Mouse (Mus musculus): ENCODE results near the gene Cdh4. TPM values are rescaled to one million over a fixed set of nuclear protein-coding genes. Genes with fewer than 3 reads are reported as not detected.

Gene Cdh4
- polyA plus RNA-seq, 1 experiment from 2014 or later = 1.1 TPM

DNA sequence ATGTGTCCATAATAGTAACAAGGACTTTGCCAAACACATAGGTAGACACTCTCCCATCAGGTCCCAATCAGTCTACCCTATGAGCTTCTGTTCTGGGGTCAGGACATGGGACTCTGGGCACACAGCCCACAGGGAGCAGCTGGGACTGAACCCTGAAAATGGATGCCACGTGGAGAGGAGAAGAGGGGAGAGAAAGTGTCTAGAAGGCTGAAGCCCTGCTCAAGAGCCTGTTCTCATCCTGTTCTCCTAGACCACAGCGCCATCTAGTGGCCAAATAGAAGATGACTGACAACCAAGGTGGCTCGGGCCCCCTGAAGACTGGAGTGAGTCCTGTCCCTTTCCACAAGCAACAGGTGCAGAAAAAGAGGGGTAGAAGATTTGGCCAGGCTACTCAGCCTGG lies 432.9 kb downstream of the Cdh4 start:
- H3K9me3 ChIP-seq (ENCODE audit: control insufficient read depth, low read length) = no peaks in the 10 kb centered on the region
- no peaks in the 10 kb centered on the region for H3K4me1 ChIP-seq (ENCODE audit: control insufficient read depth in 2 of 2, insufficient read depth in 2 of 2, low read length in 2 of 2)
- H3K27me3 ChIP-seq (ENCODE audit: control insufficient read depth, insufficient read depth, low read length) = no peaks in the 10 kb centered on the region
- H3K27ac ChIP-seq (replicated peaks in 1 of 2; ENCODE audit: control insufficient read depth in 1 of 2, insufficient read depth in 1 of 2, low read depth in 2 of 2, low read length in 2 of 2) = no peak overlapping the region
- 6% methylated on average over 3 of the region's 3 CpGs for WGBS
- H3K4me3 ChIP-seq (ENCODE audit: control insufficient read depth in 1 of 2, insufficient read depth in 1 of 2, low read depth in 1 of 2, low read length in 2 of 2) = no peak overlapping the region
- no peak; the same call in 1 of the 2 replicates for ATAC-seq (ENCODE audit: insufficient number of reproducible peaks, insufficient read depth, low FRiP score, low read depth)
- H3K9ac ChIP-seq (ENCODE audit: low read length) = no peak overlapping the region
- no peaks in the 10 kb centered on the region for H3K36me3 ChIP-seq (ENCODE audit: control insufficient read depth, insufficient read depth, low read length)
- no peak overlapping the region for H3K4me2 ChIP-seq (ENCODE audit: low read length)

DNA sequence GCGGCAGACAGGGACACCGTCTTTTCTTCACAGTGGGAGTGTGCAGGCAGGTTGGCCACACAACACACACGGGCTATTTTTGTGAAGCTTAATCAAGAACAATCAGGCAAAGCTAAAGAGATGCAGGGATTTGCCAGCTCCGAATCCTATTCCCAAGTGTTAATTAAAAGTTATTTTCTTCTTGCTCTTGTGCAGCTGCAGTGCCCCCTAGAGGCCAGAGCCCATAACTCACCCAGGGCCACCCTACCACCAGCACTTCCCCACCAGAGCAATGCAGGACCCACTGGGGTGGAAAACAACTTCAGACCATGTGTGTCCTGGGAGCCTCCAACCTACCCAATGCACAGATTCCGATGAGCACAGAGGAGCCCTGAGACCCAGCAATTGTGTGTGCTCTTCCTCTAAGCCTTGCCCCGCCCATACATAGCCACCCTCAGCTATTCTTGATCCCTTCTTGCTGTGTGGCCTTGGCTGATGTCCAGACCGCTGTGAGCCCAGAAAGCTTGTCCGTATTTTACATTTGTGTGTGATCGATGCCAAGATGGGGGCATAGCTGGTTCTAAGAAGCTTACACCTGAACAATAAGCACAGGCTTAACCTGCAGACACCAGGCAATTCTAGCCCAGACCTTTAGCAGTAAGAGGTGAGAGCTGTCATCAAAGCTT lies 435.5 kb downstream of the Cdh4 start:
- H3K27ac ChIP-seq (replicated peaks in 1 of 2; ENCODE audit: control insufficient read depth in 1 of 2, insufficient read depth in 1 of 2, low read depth in 2 of 2, low read length in 2 of 2) = no peak overlapping the region
- no peaks in the 10 kb centered on the region for H3K36me3 ChIP-seq (ENCODE audit: control insufficient read depth, insufficient read depth, low read length)
- H3K9ac ChIP-seq (ENCODE audit: low read length) = no peak overlapping the region
- 65% methylated on average over 9 of the region's 9 CpGs for WGBS
- no peak overlapping the region for H3K4me2 ChIP-seq (ENCODE audit: low read length)
- H3K27me3 ChIP-seq (ENCODE audit: control insufficient read depth, insufficient read depth, low read length) = no peaks in the 10 kb centered on the region
- no peaks in the 10 kb centered on the region for H3K9me3 ChIP-seq (ENCODE audit: control insufficient read depth, low read length)
- no peaks in the 10 kb centered on the region for H3K4me1 ChIP-seq (ENCODE audit: control insufficient read depth in 2 of 2, insufficient read depth in 2 of 2, low read length in 2 of 2)
- H3K4me3 ChIP-seq (ENCODE audit: control insufficient read depth in 1 of 2, insufficient read depth in 1 of 2, low read depth in 1 of 2, low read length in 2 of 2) = no peak overlapping the region
- ATAC-seq (ENCODE audit: insufficient number of reproducible peaks, insufficient read depth, low FRiP score, low read depth) = no peak

GRCm38 (mm10) chr2:179884561-179884960 lies 442.3 kb downstream of the Cdh4 start:
- Histone ChIP-seq H3K27ac (replicated peaks in 1 of 2; ENCODE audit: control insufficient read depth in 1 of 2, insufficient read depth in 1 of 2, low read depth in 2 of 2, low read length in 2 of 2) (no peak overlapping the region), H3K9me3 (ENCODE audit: control insufficient read depth, low read length) (no peaks in the 10 kb centered on the region), H3K36me3 (ENCODE audit: control insufficient read depth, insufficient read depth, low read length) (no peaks in the 10 kb centered on the region), H3K4me3 (ENCODE audit: control insufficient read depth in 1 of 2, insufficient read depth in 1 of 2, low read depth in 1 of 2, low read length in 2 of 2) (no peak overlapping the region), H3K4me1 (ENCODE audit: control insufficient read depth in 2 of 2, insufficient read depth in 2 of 2, low read length in 2 of 2) (no peaks in the 10 kb centered on the region), H3K4me2 (ENCODE audit: low read length) (no peak overlapping the region), H3K9ac (ENCODE audit: low read length) (no peak overlapping the region), H3K27me3 (ENCODE audit: control insufficient read depth, insufficient read depth, low read length) (no peaks in the 10 kb centered on the region)
- ATAC-seq (ENCODE audit: insufficient number of reproducible peaks, insufficient read depth, low FRiP score, low read depth) = no peak
- 21% methylated on average over 7 of the region's 7 CpGs for WGBS

GRCm38 (mm10) chr2:179891048-179891447 lies 448.8 kb downstream of the Cdh4 start:
- no peaks in the 10 kb centered on the region for H3K4me1 ChIP-seq (ENCODE audit: control insufficient read depth in 2 of 2, insufficient read depth in 2 of 2, low read length in 2 of 2)
- no peak for ATAC-seq (ENCODE audit: insufficient number of reproducible peaks, insufficient read depth, low FRiP score, low read depth)
- no peak overlapping the region for H3K4me2 ChIP-seq (ENCODE audit: low read length)
- no peaks in the 10 kb centered on the region for H3K27me3 ChIP-seq (ENCODE audit: control insufficient read depth, insufficient read depth, low read length)
- H3K9me3 ChIP-seq (ENCODE audit: control insufficient read depth, low read length) = no peaks in the 10 kb centered on the region
- WGBS = 69% methylated on average over 3 of the region's 3 CpGs
- no peak overlapping the region for H3K4me3 ChIP-seq (ENCODE audit: control insufficient read depth in 1 of 2, insufficient read depth in 1 of 2, low read depth in 1 of 2, low read length in 2 of 2)
- no peak overlapping the region for H3K27ac ChIP-seq (replicated peaks in 1 of 2; ENCODE audit: control insufficient read depth in 1 of 2, insufficient read depth in 1 of 2, low read depth in 2 of 2, low read length in 2 of 2)
- H3K9ac ChIP-seq (ENCODE audit: low read length) = no peak overlapping the region
- H3K36me3 ChIP-seq (ENCODE audit: control insufficient read depth, insufficient read depth, low read length) = no peaks in the 10 kb centered on the region

GRCm38 (mm10) chr2:179896949-179897348 lies 454.7 kb downstream of the Cdh4 start:
- Histone ChIP-seq H3K4me2 (ENCODE audit: low read length) (no peak overlapping the region), H3K9ac (ENCODE audit: low read length) (no peak overlapping the region), H3K36me3 (ENCODE audit: control insufficient read depth, insufficient read depth, low read length) (no peaks in the 10 kb centered on the region), H3K27ac (replicated peaks in 1 of 2; ENCODE audit: control insufficient read depth in 1 of 2, insufficient read depth in 1 of 2, low read depth in 2 of 2, low read length in 2 of 2) (no peak overlapping the region), H3K4me3 (ENCODE audit: control insufficient read depth in 1 of 2, insufficient read depth in 1 of 2, low read depth in 1 of 2, low read length in 2 of 2) (no peak overlapping the region), H3K27me3 (ENCODE audit: control insufficient read depth, insufficient read depth, low read length) (no peaks in the 10 kb centered on the region), H3K9me3 (ENCODE audit: control insufficient read depth, low read length) (no peaks in the 10 kb centered on the region), H3K4me1 (ENCODE audit: control insufficient read depth in 2 of 2, insufficient read depth in 2 of 2, low read length in 2 of 2) (no peaks in the 10 kb centered on the region)
- ATAC-seq (ENCODE audit: insufficient number of reproducible peaks, insufficient read depth, low FRiP score, low read depth) = no peak
- 55% methylated on average over 2 of the region's 2 CpGs for WGBS

DNA sequence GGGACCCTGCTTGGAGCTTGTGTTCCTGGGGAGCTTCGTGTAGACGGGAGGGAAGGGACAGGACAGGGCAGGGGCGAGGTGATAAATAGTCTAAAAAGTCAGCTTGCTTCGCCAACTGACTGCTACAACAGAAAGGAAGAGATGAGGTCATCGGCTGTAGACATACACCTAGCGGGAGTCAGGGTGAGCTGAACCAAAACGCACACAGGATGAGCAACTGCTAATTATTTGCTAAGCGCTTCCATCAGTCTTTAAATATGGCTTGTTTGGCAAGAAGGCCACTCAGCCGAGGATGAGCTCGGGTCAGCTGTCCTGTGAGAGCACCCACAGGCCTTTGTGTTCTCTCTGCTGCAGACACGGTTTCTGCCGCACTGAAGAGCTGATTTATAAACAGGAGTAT lies 470.7 kb downstream of the Cdh4 start:
- H3K9ac ChIP-seq (ENCODE audit: low read length) = no peak overlapping the region
- H3K36me3 ChIP-seq (ENCODE audit: control insufficient read depth, insufficient read depth, low read length) = peaks cover 62% of the 10 kb centered on the region
- WGBS = 77% methylated on average over 12 of the region's 12 CpGs
- ATAC-seq (ENCODE audit: insufficient number of reproducible peaks, insufficient read depth, low FRiP score, low read depth) = no peak
- no peak overlapping the region for H3K4me2 ChIP-seq (ENCODE audit: low read length)
- H3K9me3 ChIP-seq (ENCODE audit: control insufficient read depth, low read length) = no peaks in the 10 kb centered on the region
- H3K4me1 ChIP-seq (ENCODE audit: control insufficient read depth in 2 of 2, insufficient read depth in 2 of 2, low read length in 2 of 2) = no peaks in the 10 kb centered on the region
- no peak overlapping the region for H3K4me3 ChIP-seq (ENCODE audit: control insufficient read depth in 1 of 2, insufficient read depth in 1 of 2, low read depth in 1 of 2, low read length in 2 of 2)
- no peaks in the 10 kb centered on the region for H3K27me3 ChIP-seq (ENCODE audit: control insufficient read depth, insufficient read depth, low read length)
- no peak overlapping the region for H3K27ac ChIP-seq (replicated peaks in 1 of 2; ENCODE audit: control insufficient read depth in 1 of 2, insufficient read depth in 1 of 2, low read depth in 2 of 2, low read length in 2 of 2)

DNA sequence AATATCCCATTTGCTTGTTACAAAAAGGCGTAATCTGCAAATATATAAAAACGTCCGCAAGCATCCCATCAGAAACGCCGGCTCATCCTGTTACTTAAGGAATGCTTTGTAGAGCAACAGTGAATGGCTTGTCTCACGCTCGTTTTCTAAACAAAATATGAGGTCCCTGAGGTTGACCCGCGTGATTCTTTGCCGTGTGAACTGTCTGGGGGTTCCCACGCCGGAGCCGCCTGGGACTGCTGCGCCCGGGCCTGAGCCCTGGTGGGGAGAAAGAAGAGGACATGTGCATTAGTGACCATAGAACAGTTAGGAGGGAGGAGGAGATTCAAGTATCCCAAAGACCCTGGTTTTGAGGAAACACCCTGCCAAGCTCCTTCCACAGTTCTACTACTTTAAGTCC lies 471.1 kb downstream of the Cdh4 start:
- Histone ChIP-seq H3K4me1 (ENCODE audit: control insufficient read depth in 2 of 2, insufficient read depth in 2 of 2, low read length in 2 of 2) (no peaks in the 10 kb centered on the region), H3K9me3 (ENCODE audit: control insufficient read depth, low read length) (no peaks in the 10 kb centered on the region), H3K36me3 (ENCODE audit: control insufficient read depth, insufficient read depth, low read length) (peaks cover 66% of the 10 kb centered on the region), H3K27me3 (ENCODE audit: control insufficient read depth, insufficient read depth, low read length) (no peaks in the 10 kb centered on the region), H3K4me2 (ENCODE audit: low read length) (no peak overlapping the region), H3K27ac (replicated peaks in 1 of 2; ENCODE audit: control insufficient read depth in 1 of 2, insufficient read depth in 1 of 2, low read depth in 2 of 2, low read length in 2 of 2) (no peak overlapping the region), H3K4me3 (ENCODE audit: control insufficient read depth in 1 of 2, insufficient read depth in 1 of 2, low read depth in 1 of 2, low read length in 2 of 2) (no peak overlapping the region), H3K9ac (ENCODE audit: low read length) (no peak overlapping the region)
- WGBS = 89% methylated on average over 15 of the region's 15 CpGs
- no peak for ATAC-seq (ENCODE audit: insufficient number of reproducible peaks, insufficient read depth, low FRiP score, low read depth)

DNA sequence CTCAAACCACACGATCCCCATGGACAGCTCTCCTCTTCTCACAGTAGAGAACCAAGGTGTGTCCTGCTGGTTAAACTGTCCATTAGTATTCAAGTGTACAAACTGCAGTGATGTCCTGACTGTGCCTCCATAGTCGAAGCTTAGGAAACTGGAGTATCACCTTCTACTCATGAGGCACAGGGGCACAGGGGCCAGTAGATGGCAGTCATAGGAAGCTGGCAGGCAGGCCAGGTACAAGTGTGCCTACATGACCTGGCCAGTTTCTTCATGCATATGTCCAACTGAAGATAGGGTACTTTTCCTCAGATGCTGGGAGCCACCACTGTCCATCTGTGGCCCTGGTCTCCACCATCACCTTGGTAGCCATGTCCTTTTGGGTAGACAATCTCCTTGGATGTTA lies 472.0 kb downstream of the Cdh4 start:
- 83% methylated on average over 2 of the region's 2 CpGs for WGBS
- no peaks in the 10 kb centered on the region for H3K27me3 ChIP-seq (ENCODE audit: control insufficient read depth, insufficient read depth, low read length)
- no peak overlapping the region for H3K9ac ChIP-seq (ENCODE audit: low read length)
- no peak overlapping the region for H3K27ac ChIP-seq (replicated peaks in 1 of 2; ENCODE audit: control insufficient read depth in 1 of 2, insufficient read depth in 1 of 2, low read depth in 2 of 2, low read length in 2 of 2)
- ATAC-seq (ENCODE audit: insufficient number of reproducible peaks, insufficient read depth, low FRiP score, low read depth) = no peak
- H3K36me3 ChIP-seq (ENCODE audit: control insufficient read depth, insufficient read depth, low read length) = peaks cover 73% of the 10 kb centered on the region
- no peak overlapping the region for H3K4me3 ChIP-seq (ENCODE audit: control insufficient read depth in 1 of 2, insufficient read depth in 1 of 2, low read depth in 1 of 2, low read length in 2 of 2)
- no peaks in the 10 kb centered on the region for H3K9me3 ChIP-seq (ENCODE audit: control insufficient read depth, low read length)
- H3K4me1 ChIP-seq (ENCODE audit: control insufficient read depth in 2 of 2, insufficient read depth in 2 of 2, low read length in 2 of 2) = no peaks in the 10 kb centered on the region
- no peak overlapping the region for H3K4me2 ChIP-seq (ENCODE audit: low read length)
